Mouse (Mus musculus) forebrain, embryonic 14.5 days (tissue): ENCODE measurements around the gene Zfp462. TPM values are rescaled to one million over a fixed set of nuclear protein-coding genes. Genes with fewer than 3 reads are reported as not detected.

Source experiments
- ATAC-seq: fragments of 200-750 bp; cut with Nextera tagmentation; 2 replicates; pipeline ENCODE4 v1.8.0; 2017; ENCODE audit warnings: mild to moderate bottlenecking, moderate library complexity
- DNase-seq: peaks from one replicate; pipeline ENCODE4 v3.0.0-alpha.2; 2015; ENCODE audit warnings: low spot score
- H3K27ac ChIP-seq: fragments of 300-500 bp; sonication (generic); 2 replicates; pipeline ENCODE4 v1.5.1; 2014; ENCODE audit warnings: low read depth, mild to moderate bottlenecking, control low read depth, low read length, moderate library complexity
- H3K27me3 ChIP-seq: fragments of 300-500 bp; sonication (generic); replicated peaks from 2 replicates; pipeline ENCODE4 v1.6.1; 2014; ENCODE audit warnings: low read length, control low read depth, mixed read lengths; ENCODE audit not compliant: control insufficient read depth, insufficient read depth
- H3K36me3 ChIP-seq: fragments of 300-500 bp; sonication (generic); 2 replicates; pipeline ENCODE4 v1.6.1; 2014; ENCODE audit warnings: low read length, control low read depth; ENCODE audit not compliant: control insufficient read depth, insufficient read depth
- H3K4me1 ChIP-seq: fragments of 300-500 bp; sonication (generic); 2 replicates; pipeline ENCODE4 v1.6.1; 2014; ENCODE audit warnings: antibody characterized with exemption, low read length, control low read depth; ENCODE audit not compliant: control insufficient read depth, insufficient read depth
- H3K4me2 ChIP-seq: fragments of 300-500 bp; sonication (generic); 2 replicates; pipeline ENCODE4 v1.6.1; 2014; ENCODE audit warnings: mild to moderate bottlenecking, control low read depth, low read length
- H3K4me3 ChIP-seq: fragments of 300-500 bp; sonication (generic); 2 replicates; pipeline ENCODE4 v1.5.1; 2014; ENCODE audit warnings: low read depth, low read length, control low read depth
- H3K9ac ChIP-seq: fragments of 300-500 bp; sonication (generic); 2 replicates; pipeline ENCODE4 v1.6.1; 2014; ENCODE audit warnings: mild to moderate bottlenecking, low read length, control low read depth, moderate library complexity
- H3K9me3 ChIP-seq: fragments of 300-500 bp; sonication (generic); replicated peaks from 2 replicates; pipeline ENCODE4 v1.6.1; 2016; ENCODE audit warnings: low read length, control low read depth, mixed read lengths; ENCODE audit not compliant: control insufficient read depth
- WGBS: fragments of 180-500 bp; shearing (Covaris S2); extraction: QIAGEN DNeasy Blood & Tissue Kit; methylation state at CpG from one replicate; pipeline ENCODE4 v1.1.7; 2014; 5-methylcytosine and 5-hydroxymethylcytosine counted together
- polyA plus RNA-seq: library from polyadenylated mRNA; unstranded; fragments of >200 nt; fragmentation: Nextera tagmentation; extraction: Ambion mirVana; gene quantifications from 2 replicates; pipeline ENCODE4 v1.2.1, GENCODE M21; 2014

The Zfp462 gene
- polyA plus RNA-seq, 1 experiment from 2014 or later: 18.7 TPM

DNA sequence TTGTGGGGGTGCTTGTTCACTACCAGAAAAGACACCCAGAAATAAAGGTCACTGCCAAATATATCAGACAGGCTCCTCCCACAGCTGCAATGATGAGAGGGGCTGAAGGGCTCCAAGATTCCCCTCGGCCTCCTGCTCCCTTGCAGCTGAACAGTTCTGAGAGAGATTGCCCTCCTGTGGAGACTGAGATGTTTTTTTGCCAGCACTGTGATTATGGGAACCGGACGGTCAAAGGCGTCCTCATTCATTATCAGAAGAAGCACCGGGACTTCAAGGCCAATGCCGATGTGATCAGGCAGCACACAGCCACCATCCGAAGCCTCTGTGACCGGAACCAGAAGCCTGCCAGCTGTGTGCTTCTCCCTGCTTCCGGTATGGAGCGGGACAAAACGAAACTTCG is 66.5 kb downstream of the Zfp462 start:
- ATAC-seq (no peak), DNase-seq (no peak)
- 85% methylated on average over 12 of the region's 12 CpGs for WGBS
- Histone ChIP-seq H3K9ac (no peak overlapping the region), H3K4me2 (no peak overlapping the region), H3K4me1 (peaks cover 3% of the 10 kb centered on the region), H3K27me3 (no peaks in the 10 kb centered on the region), H3K9me3 (no peaks in the 10 kb centered on the region), H3K4me3 (no peak overlapping the region), H3K36me3 (peaks cover 91% of the 10 kb centered on the region), H3K27ac (no peak overlapping the region)

- Histone ChIP-seq H3K4me1 (no peaks in the 10 kb centered on the region), H3K36me3 (peaks cover 99% of the 10 kb centered on the region)
- DNase-seq: peak; percentile 30
These were observed 68.9 kb downstream of the Zfp462 start for GRCm38 (mm10) chr4:55013563-55014248.

GRCm38 (mm10) chr4:55014731-55015463 is 70.0 kb downstream of the Zfp462 start:
- H3K27me3 ChIP-seq: no peaks in the 10 kb centered on the region
- H3K4me3 ChIP-seq: no peak overlapping the region
- ATAC-seq (no peak), DNase-seq (no peak)
- 92% methylated on average over 13 of the region's 13 CpGs for WGBS
- H3K4me2 ChIP-seq: no peak overlapping the region
- peaks cover 99% of the 10 kb centered on the region for H3K36me3 ChIP-seq
- H3K27ac ChIP-seq: no peak overlapping the region
- no peaks in the 10 kb centered on the region for H3K9me3 ChIP-seq
- H3K9ac ChIP-seq: no peak overlapping the region
- H3K4me1 ChIP-seq: no peaks in the 10 kb centered on the region

More at GRCm38 (mm10) chr4:55013563-55014248, 68.9 kb downstream of the Zfp462 start:
- H3K4me2 ChIP-seq: no peak overlapping the region
- H3K9me3 ChIP-seq: no peaks in the 10 kb centered on the region
- H3K9ac ChIP-seq: no peak overlapping the region
- 83% methylated on average over 16 of the region's 16 CpGs for WGBS
- no peak overlapping the region; the same call in 1 of the 2 replicates for H3K27ac ChIP-seq
- ATAC-seq: no peak
- H3K4me3 ChIP-seq: no peak overlapping the region
- no peaks in the 10 kb centered on the region for H3K27me3 ChIP-seq

- Histone ChIP-seq H3K4me2 (no peak overlapping the region), H3K4me1 (no peaks in the 10 kb centered on the region), H3K9me3 (no peaks in the 10 kb centered on the region), H3K27me3 (no peaks in the 10 kb centered on the region), H3K9ac (no peak overlapping the region), H3K27ac (no peak overlapping the region), H3K36me3 (peaks cover 99% of the 10 kb centered on the region), H3K4me3 (no peak overlapping the region)
- DNase-seq (no peak), ATAC-seq (no peak)
- 94% methylated on average over 2 of the region's 2 CpGs for WGBS
These were observed 70.7 kb downstream of the Zfp462 start for GRCm38 (mm10) chr4:55015517-55015916.

DNA sequence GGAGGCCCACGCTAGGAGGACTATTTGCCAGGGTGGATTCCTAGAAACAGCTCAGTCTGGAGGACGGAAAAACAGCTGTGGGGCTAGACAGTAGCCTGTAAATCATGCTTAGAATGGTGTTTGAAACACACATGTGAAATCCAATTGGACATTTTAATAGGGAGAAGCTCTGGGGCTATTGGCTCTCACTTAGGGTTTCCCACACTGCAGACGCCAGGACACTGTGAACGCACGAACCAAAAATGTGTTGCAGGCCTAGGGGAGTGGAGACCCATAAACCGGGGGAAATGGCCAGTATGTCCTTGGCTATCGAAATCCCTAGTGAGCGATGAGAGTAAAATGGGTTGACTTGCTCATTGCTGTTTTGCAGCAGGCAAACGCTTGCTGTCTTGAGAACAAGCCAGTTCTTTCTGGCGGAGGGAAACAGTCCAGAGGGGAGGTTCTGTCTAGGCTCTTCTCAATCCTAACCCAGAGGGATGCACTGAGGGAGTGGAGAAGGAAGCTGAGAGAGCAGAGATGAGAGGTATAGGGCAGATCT is 81.3 kb downstream of the Zfp462 start:
- WGBS: 85% methylated on average over 10 of the region's 10 CpGs
- peaks cover 66% of the 10 kb centered on the region for H3K36me3 ChIP-seq
- no peaks in the 10 kb centered on the region for H3K9me3 ChIP-seq
- H3K4me2 ChIP-seq: no peak overlapping the region
- no peak overlapping the region for H3K4me3 ChIP-seq
- H3K27me3 ChIP-seq: no peaks in the 10 kb centered on the region
- H3K4me1 ChIP-seq: no peaks in the 10 kb centered on the region
- ATAC-seq (no peak), DNase-seq (no peak)
- H3K9ac ChIP-seq: no peak overlapping the region
- no peak overlapping the region for H3K27ac ChIP-seq

DNA sequence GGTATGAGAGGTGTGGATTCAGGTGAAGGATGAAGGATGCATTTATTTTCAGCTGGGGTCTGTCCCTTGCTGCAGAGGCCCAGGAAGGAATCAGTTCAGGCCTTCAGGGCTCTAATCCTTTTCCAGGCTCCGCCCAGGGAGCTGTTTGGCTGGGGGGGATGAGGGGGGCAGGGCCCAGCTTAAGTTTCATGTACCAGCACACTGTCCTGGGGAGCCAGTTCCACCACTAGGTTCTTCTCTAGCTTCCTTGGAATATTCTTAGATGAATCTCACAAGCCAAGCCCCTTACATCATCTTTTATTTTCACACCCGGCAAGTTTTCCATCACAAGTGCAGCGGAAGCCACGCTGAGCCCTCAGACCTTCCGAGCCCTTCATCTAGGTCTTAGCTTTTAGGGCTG is 85.6 kb downstream of the Zfp462 start:
- Histone ChIP-seq H3K4me1 (no peaks in the 10 kb centered on the region), H3K27ac (no peak overlapping the region), H3K4me2 (no peak overlapping the region), H3K9ac (no peak overlapping the region), H3K27me3 (no peaks in the 10 kb centered on the region), H3K9me3 (no peaks in the 10 kb centered on the region), H3K36me3 (peaks cover 51% of the 10 kb centered on the region), H3K4me3 (no peak overlapping the region)
- ATAC-seq (no peak), DNase-seq (no peak)
- WGBS: 69% methylated on average over 5 of the region's 5 CpGs

GRCm38 (mm10) chr4:55032317-55032930 is 87.6 kb downstream of the Zfp462 start:
- Histone ChIP-seq H3K27ac (no peak overlapping the region), H3K27me3 (no peaks in the 10 kb centered on the region), H3K4me1 (no peaks in the 10 kb centered on the region), H3K36me3 (peaks cover 49% of the 10 kb centered on the region), H3K4me2 (no peak overlapping the region), H3K9me3 (no peaks in the 10 kb centered on the region), H3K4me3 (no peak overlapping the region), H3K9ac (no peak overlapping the region)
- ATAC-seq (no peak), DNase-seq (no peak)
- 88% methylated on average over 8 of the region's 8 CpGs for WGBS

- 89% methylated on average over 6 of the region's 6 CpGs for WGBS
- ATAC-seq: no peak
- H3K27ac ChIP-seq: no peak overlapping the region
- no peak overlapping the region for H3K4me2 ChIP-seq
- H3K9me3 ChIP-seq: no peaks in the 10 kb centered on the region
- DNase-seq: no peak
- no peaks in the 10 kb centered on the region for H3K27me3 ChIP-seq
- no peak overlapping the region for H3K4me3 ChIP-seq
- no peaks in the 10 kb centered on the region for H3K4me1 ChIP-seq
- peaks cover 47% of the 10 kb centered on the region for H3K36me3 ChIP-seq
- H3K9ac ChIP-seq: no peak overlapping the region
These were observed 88.6 kb downstream of the Zfp462 start for GRCm38 (mm10) chr4:55033452-55033851.
